Mouse (Mus musculus) liver, embryonic 12.5 days (tissue): ENCODE results near the gene Dnajc6. TPM values are rescaled to one million over a fixed set of nuclear protein-coding genes. Genes with fewer than 3 reads are reported as not detected.

Experiments used
- ATAC-seq: fragments of 200-750 bp; cut with Nextera tagmentation; 2 replicates; pipeline ENCODE4 v1.8.0; 2017; ENCODE audit warnings: moderate number of reproducible peaks, mild to moderate bottlenecking, moderate library complexity
- H3K27ac ChIP-seq: fragments of 300-500 bp; sonication (generic); 2 replicates; pipeline ENCODE4 v1.5.1; 2016; ENCODE audit warnings: mild to moderate bottlenecking
- H3K27me3 ChIP-seq: fragments of 300-500 bp; sonication (generic); replicated peaks from 2 replicates; pipeline ENCODE4 v1.6.1; 2016; ENCODE audit warnings: mild to moderate bottlenecking, moderate library complexity
- H3K36me3 ChIP-seq: fragments of 300-500 bp; sonication (generic); 2 replicates; pipeline ENCODE4 v1.6.1; 2016; ENCODE audit warnings: mild to moderate bottlenecking, moderate library complexity
- H3K4me1 ChIP-seq: fragments of 300-500 bp; sonication (generic); 2 replicates; pipeline ENCODE4 v1.6.1; 2016
- H3K4me2 ChIP-seq: fragments of 300-500 bp; sonication (generic); 2 replicates; pipeline ENCODE4 v1.6.1; 2016; ENCODE audit warnings: mild to moderate bottlenecking, moderate library complexity
- H3K4me3 ChIP-seq: fragments of 300-500 bp; sonication (generic); 2 replicates; pipeline ENCODE4 v1.5.1; 2016; ENCODE audit warnings: mild to moderate bottlenecking, moderate library complexity
- H3K9ac ChIP-seq: fragments of 300-500 bp; sonication (generic); 2 replicates; pipeline ENCODE4 v1.6.1; 2016; ENCODE audit warnings: mild to moderate bottlenecking, moderate library complexity
- H3K9me3 ChIP-seq: fragments of 300-500 bp; sonication (generic); replicated peaks from 2 replicates; pipeline ENCODE4 v1.6.1; 2016; ENCODE audit warnings: mild to moderate bottlenecking, moderate library complexity
- WGBS: fragments of 180-500 bp; shearing (Covaris S2); methylation state at CpG from one replicate; pipeline ENCODE4 v1.1.7; 2016; ENCODE audit not compliant: insufficient replicate concordance; 5-methylcytosine and 5-hydroxymethylcytosine counted together
- polyA plus RNA-seq: library from polyadenylated mRNA; unstranded; fragments of >200 nt; fragmentation: Nextera tagmentation; extraction: Ambion mirVana; gene quantifications from 2 replicates; pipeline ENCODE4 v1.2.1, GENCODE M21; 2016

Gene Dnajc6
- polyA plus RNA-seq, 1 experiment from 2014 or later, result 0.10 TPM

DNA sequence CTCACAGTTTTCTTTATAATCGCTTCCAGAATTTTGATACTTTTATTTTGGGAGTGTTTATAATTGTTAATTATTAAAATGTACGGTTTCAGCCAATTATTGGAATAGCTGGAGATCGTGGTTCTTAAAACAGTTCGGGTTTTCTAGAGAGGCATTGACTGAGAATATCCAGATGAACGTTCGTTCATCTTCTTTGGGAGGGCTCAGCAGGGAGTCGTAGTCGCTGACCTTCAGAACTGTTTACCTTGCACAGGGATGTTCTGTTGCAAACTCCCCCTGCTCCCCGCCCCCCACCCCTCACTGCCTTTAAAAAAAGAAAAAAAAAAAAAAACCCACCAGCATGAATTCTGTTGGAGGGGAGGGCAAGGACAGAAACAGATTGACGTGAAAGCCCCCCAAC, 12.0 kb downstream of the Dnajc6 start:
- H3K9me3 ChIP-seq, result no peaks in the 10 kb centered on the region
- H3K9ac ChIP-seq, result no peak overlapping the region
- H3K4me2 ChIP-seq, result peak overlapping the region; percentile 61
- 6% methylated on average over 10 of the region's 10 CpGs for WGBS
- no peaks in the 10 kb centered on the region for H3K4me1 ChIP-seq
- no peaks in the 10 kb centered on the region for H3K36me3 ChIP-seq
- ATAC-seq, result no peak
- no peak overlapping the region for H3K27ac ChIP-seq
- peaks cover 29% of the 10 kb centered on the region for H3K27me3 ChIP-seq
- peak overlapping the region; percentile 40 for H3K4me3 ChIP-seq

- 10% methylated on average over 30 of the region's 30 CpGs for WGBS
- Histone ChIP-seq H3K4me3 (peak overlapping the region; percentile 40), H3K4me1 (no peaks in the 10 kb centered on the region), H3K27ac (no peak overlapping the region), H3K4me2 (peak overlapping the region; percentile 61), H3K36me3 (no peaks in the 10 kb centered on the region), H3K9me3 (no peaks in the 10 kb centered on the region), H3K27me3 (peaks cover 29% of the 10 kb centered on the region), H3K9ac (no peak overlapping the region)
- no peak for ATAC-seq
Measured at GRCm38 (mm10) chr4:101508851-101509577, 12.6 kb downstream of the Dnajc6 start.

GRCm38 (mm10) chr4:101510111-101510903, 13.9 kb downstream of the Dnajc6 start:
- 57% methylated on average over 8 of the region's 8 CpGs for WGBS
- H3K27me3 ChIP-seq, result peaks cover 29% of the 10 kb centered on the region
- H3K4me1 ChIP-seq, result no peaks in the 10 kb centered on the region
- no peak overlapping the region for H3K4me2 ChIP-seq
- H3K4me3 ChIP-seq, result no peak overlapping the region
- H3K27ac ChIP-seq, result no peak overlapping the region
- H3K9me3 ChIP-seq, result no peaks in the 10 kb centered on the region
- H3K36me3 ChIP-seq, result no peaks in the 10 kb centered on the region
- ATAC-seq, result no peak
- H3K9ac ChIP-seq, result no peak overlapping the region

DNA sequence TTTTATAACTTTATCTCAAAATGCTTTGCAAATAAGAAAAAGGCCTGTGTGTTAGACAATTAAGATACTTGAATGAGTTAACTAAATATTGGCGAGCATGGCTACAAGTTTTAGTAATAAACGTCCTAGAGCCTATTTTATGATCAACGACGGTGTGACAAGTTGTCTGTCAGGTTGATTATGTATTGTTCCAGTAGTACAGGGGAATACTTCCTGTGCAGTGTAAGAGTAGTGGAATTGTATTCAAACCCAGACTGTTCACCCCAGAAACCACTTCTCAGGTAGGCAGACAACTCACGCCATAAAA, 14.4 kb downstream of the Dnajc6 start:
- no peak overlapping the region for H3K4me2 ChIP-seq
- H3K9me3 ChIP-seq, result no peaks in the 10 kb centered on the region
- no peak overlapping the region for H3K4me3 ChIP-seq
- no peak overlapping the region for H3K27ac ChIP-seq
- 72% methylated on average over 5 of the region's 5 CpGs for WGBS
- no peak overlapping the region for H3K9ac ChIP-seq
- no peak for ATAC-seq
- peaks cover 29% of the 10 kb centered on the region for H3K27me3 ChIP-seq
- no peaks in the 10 kb centered on the region for H3K36me3 ChIP-seq
- no peaks in the 10 kb centered on the region for H3K4me1 ChIP-seq

- 71% methylated on average over 5 of the region's 5 CpGs for WGBS
- H3K9me3 ChIP-seq, result no peaks in the 10 kb centered on the region
Measured at GRCm38 (mm10) chr4:101511768-101512521, 15.5 kb downstream of the Dnajc6 start.

GRCm38 (mm10) chr4:101513251-101513650, 16.8 kb downstream of the Dnajc6 start:
- 59% methylated on average over 3 of the region's 3 CpGs for WGBS
- no peaks in the 10 kb centered on the region for H3K36me3 ChIP-seq
- no peak overlapping the region for H3K27ac ChIP-seq

More at GRCm38 (mm10) chr4:101511768-101512521, 15.5 kb downstream of the Dnajc6 start:
- peaks cover 27% of the 10 kb centered on the region for H3K27me3 ChIP-seq
- no peak overlapping the region for H3K9ac ChIP-seq
- H3K4me1 ChIP-seq, result no peaks in the 10 kb centered on the region
- H3K36me3 ChIP-seq, result no peaks in the 10 kb centered on the region
- no peak overlapping the region for H3K4me2 ChIP-seq
- H3K27ac ChIP-seq, result no peak overlapping the region
- no peak for ATAC-seq
- H3K4me3 ChIP-seq, result no peak overlapping the region

GRCm38 (mm10) chr4:101515853-101516252, 19.4 kb downstream of the Dnajc6 start:
- WGBS, result 86% methylated on average over 14 of the region's 14 CpGs
- Histone ChIP-seq H3K4me1 (no peaks in the 10 kb centered on the region), H3K27ac (no peak overlapping the region), H3K4me3 (no peak overlapping the region), H3K36me3 (no peaks in the 10 kb centered on the region), H3K9me3 (no peaks in the 10 kb centered on the region), H3K27me3 (no peaks in the 10 kb centered on the region), H3K9ac (no peak overlapping the region), H3K4me2 (no peak overlapping the region)
- no peak for ATAC-seq

More at GRCm38 (mm10) chr4:101513251-101513650, 16.8 kb downstream of the Dnajc6 start:
- no peaks in the 10 kb centered on the region for H3K9me3 ChIP-seq
- ATAC-seq, result no peak
- H3K4me2 ChIP-seq, result no peak overlapping the region
- H3K4me3 ChIP-seq, result no peak overlapping the region
- peaks cover 15% of the 10 kb centered on the region for H3K27me3 ChIP-seq
- H3K9ac ChIP-seq, result no peak overlapping the region
- no peaks in the 10 kb centered on the region for H3K4me1 ChIP-seq

- no peaks in the 10 kb centered on the region for H3K27me3 ChIP-seq
- H3K9me3 ChIP-seq, result no peaks in the 10 kb centered on the region
- 74% methylated on average over 17 of the region's 17 CpGs for WGBS
- no peaks in the 10 kb centered on the region for H3K36me3 ChIP-seq
- no peak overlapping the region for H3K27ac ChIP-seq
- no peak overlapping the region for H3K4me2 ChIP-seq
- no peak overlapping the region for H3K4me3 ChIP-seq
- ATAC-seq, result no peak
- no peaks in the 10 kb centered on the region for H3K4me1 ChIP-seq
- no peak overlapping the region for H3K9ac ChIP-seq
Measured at GRCm38 (mm10) chr4:101516434-101517168, 20.2 kb downstream of the Dnajc6 start.

DNA sequence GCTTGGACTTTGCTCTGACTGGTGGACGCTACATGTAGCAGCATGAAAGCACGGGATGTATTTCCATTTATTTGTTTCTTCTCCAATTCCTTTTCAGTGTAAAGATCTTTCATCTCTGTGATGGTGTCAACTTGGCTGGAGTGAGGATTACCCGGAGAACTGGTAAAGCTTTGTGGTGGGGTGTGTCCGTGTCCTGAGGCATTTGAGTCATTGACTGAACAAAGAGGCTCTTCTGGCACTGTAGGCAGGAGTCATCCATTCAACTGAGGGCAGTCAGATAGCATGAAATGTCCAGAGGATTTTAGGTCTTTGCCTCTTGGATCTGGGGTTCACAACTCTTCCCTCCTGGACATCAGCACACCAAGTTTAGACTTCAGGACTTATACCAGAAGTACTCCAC, 35.5 kb downstream of the Dnajc6 start:
- Histone ChIP-seq H3K27ac (no peak overlapping the region), H3K36me3 (no peaks in the 10 kb centered on the region), H3K9me3 (no peaks in the 10 kb centered on the region), H3K4me3 (no peak overlapping the region), H3K4me2 (no peak overlapping the region), H3K4me1 (no peaks in the 10 kb centered on the region), H3K27me3 (no peaks in the 10 kb centered on the region), H3K9ac (no peak overlapping the region)
- WGBS, result 76% methylated on average over 4 of the region's 4 CpGs
- ATAC-seq, result no peak

DNA sequence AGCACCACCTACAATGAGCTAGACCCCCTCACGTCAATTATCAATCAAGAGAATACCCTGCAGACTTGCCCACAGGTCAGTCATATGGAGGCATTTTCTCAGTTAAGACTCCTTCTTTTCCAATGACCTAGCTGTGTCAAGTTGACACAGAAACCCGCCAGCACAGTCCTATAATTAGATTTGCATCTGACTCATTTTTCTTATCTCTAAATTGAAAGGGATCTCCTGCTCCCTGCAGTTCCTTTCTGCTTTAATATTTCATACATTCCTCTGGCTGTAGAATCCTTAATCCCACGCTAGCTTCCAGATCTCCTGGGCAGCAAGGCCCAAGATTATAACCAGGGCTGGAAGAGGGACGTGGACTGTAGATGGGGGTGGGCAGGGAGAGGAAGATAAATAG, 44.1 kb downstream of the Dnajc6 start:
- ATAC-seq, result no peak
- Histone ChIP-seq H3K4me1 (no peaks in the 10 kb centered on the region), H3K36me3 (no peaks in the 10 kb centered on the region), H3K27ac (no peak overlapping the region), H3K27me3 (no peaks in the 10 kb centered on the region), H3K9ac (no peak overlapping the region), H3K4me2 (no peak overlapping the region), H3K9me3 (no peaks in the 10 kb centered on the region), H3K4me3 (no peak overlapping the region)
- WGBS, result 50% methylated on average over 4 of the region's 4 CpGs

DNA sequence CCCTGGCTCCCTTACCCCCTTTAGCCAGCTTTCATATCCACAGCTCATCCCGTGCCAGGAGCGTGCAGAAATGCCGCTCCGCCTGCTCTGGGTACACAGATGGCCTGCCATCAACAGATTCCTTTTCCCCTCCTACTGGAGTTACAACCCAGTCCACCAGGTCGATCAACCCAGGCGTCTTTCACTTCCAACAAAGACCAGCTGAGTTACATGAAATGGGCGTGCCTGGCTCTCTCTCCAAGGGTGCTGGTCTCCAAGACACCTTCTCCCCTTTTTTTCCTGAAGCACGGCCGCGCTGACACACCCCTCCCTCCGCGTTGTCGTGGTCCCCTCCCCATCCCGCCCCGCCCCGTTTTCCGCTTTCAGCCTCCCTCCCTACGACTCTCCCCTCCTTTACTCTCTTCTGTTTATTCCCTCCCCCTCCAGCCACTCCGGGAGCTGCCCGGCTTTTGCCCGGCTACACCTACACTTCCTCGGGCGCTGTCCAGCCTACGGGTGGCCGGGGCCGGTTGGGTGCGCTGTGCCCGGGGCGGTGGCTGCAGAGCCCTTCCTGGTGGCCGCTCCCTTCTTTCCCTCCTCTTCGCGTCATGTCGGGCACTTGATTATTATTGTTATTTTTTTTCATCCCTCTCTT, 53.6 kb downstream of the Dnajc6 start:
- ATAC-seq, result peak; percentile 40; the same call in 1 of the 2 replicates
- 2% methylated on average over 32 of the region's 33 CpGs for WGBS
- H3K4me3 ChIP-seq, result peak overlapping the region; percentile 28

More for the DNA sequence above, 53.6 kb downstream of the Dnajc6 start:
- no peaks in the 10 kb centered on the region for H3K36me3 ChIP-seq
- peaks cover 32% of the 10 kb centered on the region for H3K27me3 ChIP-seq
- peak overlapping the region; percentile 57 for H3K4me2 ChIP-seq
- 0 out of 2 replicates have a peak, but pooled peaks cover 6% of the 10 kb centered on the region for H3K4me1 ChIP-seq
- no peak overlapping the region for H3K27ac ChIP-seq
- H3K9ac ChIP-seq, result no peak overlapping the region
- no peaks in the 10 kb centered on the region for H3K9me3 ChIP-seq
